Mouse (Mus musculus): ENCODE measurements around the gene Wfdc15b.

Gene Wfdc15b

GRCm38 (mm10) chr2:164180124-164180523, 41.3 kb downstream of the Wfdc15b start:
- no peak for DNase-seq (ENCODE audit: low spot score in 2 of 2)

DNA sequence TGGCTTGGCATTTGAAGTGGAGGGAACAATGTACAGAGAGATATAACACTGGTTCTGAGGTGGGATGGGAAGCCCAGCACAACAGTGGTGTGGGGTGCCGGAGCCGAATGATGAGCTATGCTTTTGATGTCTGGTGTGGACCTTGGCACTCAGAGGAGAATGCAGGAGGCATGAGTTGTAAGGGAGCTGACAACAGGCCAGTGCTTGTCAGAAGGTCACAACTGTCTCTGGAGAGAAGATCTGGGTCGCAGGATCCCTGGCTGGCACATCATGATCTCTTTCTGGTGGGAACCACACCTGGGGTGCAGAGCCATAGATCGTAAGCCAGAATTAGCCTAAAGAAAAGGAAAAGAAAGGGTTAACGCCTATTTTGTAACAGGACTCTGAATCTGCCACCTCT, 43.6 kb downstream of the Wfdc15b start:
- no peak for DNase-seq (ENCODE audit: low spot score in 2 of 2)

GRCm38 (mm10) chr2:164175850-164176249, 45.6 kb downstream of the Wfdc15b start:
- no peak for DNase-seq (ENCODE audit: low spot score in 2 of 2)

DNA sequence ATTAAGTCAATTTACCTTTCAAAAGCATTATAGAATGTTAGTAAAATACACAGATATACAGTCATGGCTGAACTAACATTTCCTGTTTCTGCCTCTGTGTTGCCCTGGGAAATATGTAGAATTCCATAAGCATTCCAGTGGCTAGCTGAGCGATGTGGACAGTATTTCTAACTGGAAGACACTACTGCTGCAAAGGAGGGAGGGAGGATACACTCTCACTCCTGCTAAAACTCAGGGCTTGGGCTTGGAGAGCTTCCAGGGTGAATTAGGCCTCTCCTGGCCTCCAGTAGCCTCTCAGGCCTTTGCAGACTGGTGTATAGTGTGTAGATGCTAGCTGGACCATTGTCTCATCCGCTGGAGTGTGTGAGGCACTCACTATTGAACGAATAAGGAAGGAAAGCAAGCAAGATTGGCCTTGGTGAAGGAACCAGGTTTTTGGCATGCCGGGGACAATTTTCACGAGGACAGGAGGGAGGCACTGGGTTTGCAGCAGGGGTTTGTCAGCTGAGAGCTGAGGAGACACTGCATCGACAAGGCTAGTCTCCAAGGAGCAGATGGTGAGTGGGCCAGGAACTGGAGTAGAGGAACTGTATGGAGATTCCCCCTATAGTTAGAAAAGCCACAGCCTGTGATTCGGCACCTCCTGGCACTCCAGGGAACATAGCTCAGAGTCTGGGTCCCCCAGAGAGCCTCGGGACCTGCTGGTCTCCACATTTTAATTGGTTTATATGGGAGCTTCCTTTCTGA, 46.6 kb downstream of the Wfdc15b start:
- DNase-seq (ENCODE audit: low spot score in 2 of 2), result no peak

DNA sequence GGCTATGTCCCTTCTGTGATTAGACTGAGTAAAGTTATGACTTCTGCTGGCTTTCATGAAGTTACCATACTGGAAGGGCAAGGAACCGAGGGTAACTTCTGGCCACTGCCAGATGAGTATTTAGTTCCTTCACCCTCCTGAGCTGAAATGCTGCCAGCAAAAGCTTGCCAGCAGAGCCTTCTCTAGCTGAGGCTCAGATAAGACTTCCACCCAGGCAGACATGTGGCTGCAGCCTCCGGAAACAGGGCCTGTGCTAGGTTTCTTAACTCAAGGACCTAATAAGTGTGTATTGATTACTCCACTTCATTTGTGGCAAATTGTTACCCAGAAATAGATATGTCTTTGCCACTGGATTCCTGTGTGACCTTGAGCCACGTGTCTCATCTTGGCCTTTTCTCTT, 48.1 kb downstream of the Wfdc15b start:
- no peak for DNase-seq (ENCODE audit: low spot score in 2 of 2)

DNA sequence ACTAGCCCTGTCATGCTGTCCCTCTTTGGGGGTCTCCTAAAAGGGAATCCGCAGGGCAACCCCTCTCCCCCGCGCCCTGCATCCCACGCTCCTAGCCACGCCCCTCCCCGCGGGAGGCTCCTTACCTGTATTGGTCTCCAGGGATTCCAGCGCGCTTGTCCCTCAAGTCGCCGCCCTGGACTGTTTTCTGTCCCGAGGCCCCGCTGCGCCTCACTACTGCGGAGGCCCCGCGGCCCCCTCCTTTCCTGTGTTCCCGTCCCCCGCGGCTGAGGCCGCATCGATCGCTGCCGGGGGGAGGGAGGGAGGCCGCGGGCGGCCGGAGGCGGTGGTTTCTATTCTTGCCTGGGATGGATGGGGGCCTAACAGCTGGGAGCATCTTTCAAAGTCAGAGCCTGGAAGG, 50.6 kb downstream of the Wfdc15b start, which contains the start of gene Kcns1:
Kcns1 (minus strand) TSS at position 212 of the 400 bp plus-strand sequence.
- DNase-seq (ENCODE audit: low spot score in 2 of 2), result no peak

GRCm38 (mm10) chr2:164170326-164170725, 51.1 kb downstream of the Wfdc15b start:
- DNase-seq (ENCODE audit: low spot score in 2 of 2), result no peak

DNA sequence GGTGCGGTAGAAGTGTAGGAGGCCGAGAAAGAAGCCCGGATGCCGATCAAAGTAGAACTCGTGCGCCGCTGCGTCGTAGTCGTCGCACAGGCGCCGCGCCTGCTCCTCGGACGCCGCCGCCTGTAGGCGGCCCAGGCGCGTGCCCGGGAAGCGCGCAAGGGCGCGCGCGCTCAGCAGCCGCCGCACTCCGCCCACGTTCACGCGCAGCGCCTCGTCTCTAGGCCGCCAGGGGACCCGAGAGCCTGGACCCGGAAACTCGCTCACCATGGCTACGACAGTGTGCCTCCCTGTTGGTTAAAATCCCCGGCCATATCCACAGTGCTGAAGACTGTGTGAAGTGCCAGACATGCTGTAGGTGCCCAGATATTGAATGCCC, 52.9 kb downstream of the Wfdc15b start:
- no peak for DNase-seq (ENCODE audit: low spot score in 2 of 2)

DNA sequence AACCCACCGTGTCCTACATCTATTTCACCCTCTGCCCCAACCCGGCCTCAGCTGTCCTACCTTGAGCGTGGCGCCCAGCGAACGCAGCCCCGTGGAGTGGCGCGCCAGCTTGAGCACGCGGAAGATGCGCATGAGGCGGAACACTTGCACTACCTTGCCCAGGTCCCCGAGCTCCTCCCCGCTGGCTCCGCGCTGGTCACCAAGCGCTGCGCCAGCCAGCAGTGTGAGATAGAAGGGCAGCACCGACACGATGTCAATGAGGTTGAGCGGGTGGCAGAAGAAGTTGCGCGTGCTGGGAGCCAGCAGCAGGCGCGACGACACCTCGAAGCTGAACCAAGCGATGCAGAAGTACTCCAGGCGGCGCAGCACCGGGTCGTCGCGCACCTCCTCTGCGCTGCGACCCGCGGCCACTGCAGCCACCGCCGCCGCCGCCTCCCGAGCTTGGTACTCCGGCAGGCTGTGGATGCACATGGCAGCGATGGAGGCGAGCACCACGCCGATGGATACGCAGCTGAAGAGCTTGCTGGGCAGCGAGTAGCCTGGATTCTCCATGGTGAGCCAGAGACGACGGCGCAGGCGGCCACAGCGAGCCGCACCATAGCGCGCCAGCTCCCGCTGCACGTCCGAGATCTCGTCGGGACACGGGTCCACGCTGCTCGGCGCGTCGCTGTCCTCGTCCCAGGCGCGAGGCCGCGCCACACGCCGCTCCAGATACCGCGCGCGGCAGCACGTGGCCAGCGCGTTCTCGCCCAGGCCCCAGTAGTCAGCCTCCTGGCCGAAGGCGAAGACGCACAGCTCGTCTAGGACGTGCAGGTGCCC, 53.5 kb downstream of the Wfdc15b start:
- DNase-seq (ENCODE audit: low spot score in 2 of 2), result no peak

DNA sequence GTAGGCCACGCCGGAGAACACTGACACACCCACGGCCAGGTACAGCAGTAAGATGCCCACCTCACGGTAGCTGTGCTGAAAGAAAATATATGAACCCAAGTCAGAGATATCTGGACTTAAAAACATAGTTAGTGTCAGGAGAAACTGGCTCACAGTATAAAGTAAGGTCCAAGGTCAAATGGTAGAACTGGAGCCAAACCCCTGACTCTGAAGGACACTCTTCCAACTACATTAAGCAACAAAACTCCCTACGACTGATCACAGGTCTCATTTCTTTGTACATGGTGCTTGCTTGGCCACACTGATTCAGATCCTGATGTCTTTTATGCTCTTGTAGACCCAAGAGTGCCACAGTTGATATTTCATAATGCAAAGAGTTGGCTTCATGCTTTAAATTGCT, 56.5 kb downstream of the Wfdc15b start:
- DNase-seq (ENCODE audit: low spot score in 2 of 2), result no peak
